Mouse (Mus musculus): ENCODE results near the gene Ndel1.

DNA sequence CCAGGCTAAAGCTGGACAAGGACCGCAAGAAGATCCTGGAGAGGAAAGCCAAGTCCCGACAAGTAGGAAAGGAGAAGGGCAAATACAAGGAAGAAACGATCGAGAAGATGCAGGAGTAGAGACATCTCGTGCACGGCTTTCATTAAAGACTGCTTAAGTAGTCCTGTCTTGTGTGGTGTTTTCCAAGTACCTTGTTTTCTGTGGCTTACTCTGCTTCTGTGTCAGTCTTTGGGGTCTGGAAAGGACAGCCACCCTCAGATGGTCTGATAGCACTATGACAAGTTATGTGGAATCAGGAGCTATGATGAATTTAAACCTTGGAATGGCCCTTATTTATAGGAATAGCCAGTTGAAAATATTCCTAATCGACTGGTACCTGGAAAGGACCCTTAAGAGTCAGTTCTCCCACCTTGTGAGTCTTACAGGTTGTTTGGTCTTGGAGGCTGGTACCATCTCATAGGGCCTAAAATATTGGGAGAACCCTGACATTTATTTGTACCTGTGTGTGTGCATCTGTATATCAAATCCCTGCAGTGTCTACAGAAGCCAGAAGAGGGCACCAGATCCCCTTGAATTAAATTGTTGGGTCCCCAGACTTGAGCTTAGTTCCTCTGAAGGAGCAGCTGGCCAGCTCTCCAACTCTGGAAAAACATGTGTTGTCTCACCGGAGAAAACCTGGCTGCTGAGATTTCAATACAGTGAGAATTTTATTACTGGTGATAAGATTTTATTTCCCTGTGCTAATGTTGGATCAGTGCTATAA lies 32.9 kb upstream of the Ndel1 start:
- no peak for TF ChIP-seq CTCF (IDR thresholded peaks at IDR 0.05; ENCODE audit: insufficient read depth, low read length)
- TF ChIP-seq POLR2A (IDR thresholded peaks at IDR 0.05; ENCODE audit: borderline replicate concordance, extremely low read depth, low read depth, low read length), result no peak

Data from lung, adult 2 months (tissue).